8 mouse cellular contexts compared by ENCODE assay signal in genomic region chr12:81915176-81915950, GRCm38 (mm10). TPM values are rescaled to one million over a fixed set of nuclear protein-coding genes. Genes with fewer than 3 reads are reported as not detected.
DNase-seq lines count a peak whose midpoint lies in the region; ATAC-seq and TF ChIP-seq lines count a peak whose summit lies in the region.

No protein-coding gene starts in this region.

- peak; percentile 68 for DNase-seq in CD4-positive helper T cell, adult 2 months (ENCODE audit: low read depth, low spot score)
- DNase-seq in ZHBTc4 (ENCODE audit: low read depth, low spot score) = peak; percentile 68
- peak; percentile 64 for DNase-seq in gastrocnemius, postnatal 14 days
- DNase-seq in liver, postnatal 0 days = peak; percentile 77
- peak; percentile 48 for DNase-seq in retina, adult 2 months (ENCODE audit: low read depth, low spot score)
- DNase-seq in thymus, postnatal 36 days = peak; percentile 74 to 79

- peak; percentile 93 for TF ChIP-seq CTCF in liver, postnatal 0 days (IDR thresholded peaks at IDR 0.05; ENCODE audit: low read depth)

- H3K9me3 ChIP-seq in kidney, embryonic 14.5 days (ENCODE audit: control insufficient read depth, low read length) = no peaks in the 10 kb centered on the region
- no peaks in the 10 kb centered on the region for H3K9me3 ChIP-seq in liver, postnatal 0 days (ENCODE audit: low read length)

- TF ChIP-seq EP300 in liver, postnatal 0 days (IDR thresholded peaks at IDR 0.05; ENCODE audit: low read depth) = no peak

- H3K27me3 ChIP-seq in kidney, embryonic 14.5 days (ENCODE audit: control insufficient read depth, insufficient read depth, low read length) = no peaks in the 10 kb centered on the region
- H3K27me3 ChIP-seq in liver, postnatal 0 days (ENCODE audit: insufficient read depth, low read length) = no peaks in the 10 kb centered on the region

- intact Hi-C loops in gastrocnemius, postnatal 14 days (cut with DNase I; ENCODE audit: low total_unique reads) = loop anchor here (2.0 kb wide), 1 partner anchor 119 kb away; no protein-coding TSS in a partner anchor

- no peak overlapping the region for H3K27ac ChIP-seq in kidney, embryonic 14.5 days (ENCODE audit: low read depth, low read length)
- no peak overlapping the region for H3K27ac ChIP-seq in liver, postnatal 0 days (ENCODE audit: low read depth)

- no peak overlapping the region for H3K4me3 ChIP-seq in kidney, embryonic 14.5 days (ENCODE audit: low read length)
- H3K4me3 ChIP-seq in liver, postnatal 0 days (ENCODE audit: low read depth, low read length) = no peak overlapping the region

- no peaks in the 10 kb centered on the region for H3K4me1 ChIP-seq in kidney, embryonic 14.5 days (ENCODE audit: control insufficient read depth, insufficient read depth, low read length)
- no peaks in the 10 kb centered on the region for H3K4me1 ChIP-seq in liver, postnatal 0 days (ENCODE audit: insufficient read depth)

- 53% methylated on average over 2 of the region's 2 CpGs for WGBS in kidney, embryonic 14.5 days
- WGBS in liver, postnatal 0 days (ENCODE audit: insufficient replicate concordance) = 48% methylated on average over 2 of the region's 2 CpGs

- ATAC-seq in common myeloid progenitor, adult 5-6 weeks (replicated peaks; ENCODE audit: low read depth, poor library complexity, severe bottlenecking) = peak; percentile 96
- ATAC-seq in kidney, embryonic 14.5 days (ENCODE audit: low FRiP score, low TSS enrichment) = 0 out of 2 replicates have a peak, but pooled peaks have one; percentile 46
- ATAC-seq in liver, postnatal 0 days = no peak

- peaks cover 39% of the 10 kb centered on the region for H3K36me3 ChIP-seq in kidney, embryonic 14.5 days (ENCODE audit: control insufficient read depth, insufficient read depth, low read length)
- H3K36me3 ChIP-seq in liver, postnatal 0 days (replicated peaks; ENCODE audit: insufficient read depth, low read length) = 0 out of 2 replicates have a peak, but pooled peaks cover 15% of the 10 kb centered on the region

- H3K4me2 ChIP-seq in kidney, embryonic 14.5 days (replicated peaks; ENCODE audit: low read depth, low read length) = no peak overlapping the region
- H3K4me2 ChIP-seq in liver, postnatal 0 days (ENCODE audit: low read depth, low read length) = no peak overlapping the region

- no peak overlapping the region for H3K9ac ChIP-seq in kidney, embryonic 14.5 days (ENCODE audit: low read depth, low read length)
- H3K9ac ChIP-seq in liver, postnatal 0 days (replicated peaks) = no peak overlapping the region

RNA-seq across cellular contexts. Expression of gene Pcnx, which starts 55.5 kb away (rescaled TPM):
- total RNA-seq in common myeloid progenitor, adult 5-6 weeks (2017) = 12.8 and 17.0 TPM in 2 replicates
- 10 to 100 TPM; 36.0 to 37.4 TPM for total RNA-seq in gastrocnemius, postnatal 14 days (2021)
- 13.2 and 19.5 TPM in 2 replicates for polyA plus RNA-seq in kidney, embryonic 14.5 days (2014; fragmentation: Nextera tagmentation; extraction: Ambion mirVana)
- polyA plus RNA-seq in liver, postnatal 0 days (2015; fragmentation: Nextera tagmentation; extraction: Ambion mirVana) = 2.4 and 2.7 TPM in 2 replicates
